ENCODE assay signal across 29 mouse cellular contexts in genomic region chr4:69870638-69871037, GRCm38 (mm10).
DNase-seq lines count a peak whose midpoint lies in the region; ATAC-seq and TF ChIP-seq lines count a peak whose summit lies in the region.
"Had no signal": no experiment of that assay in that cellular context is flagged by ENCODE, and none has a peak within 500 bp of the region (broad histone marks: within the 10 kb centered on the region; RNA-seq: fewer than 3 reads in every experiment).

No protein-coding gene starts in this region.

- 46% methylated on average over 2 of the region's 2 CpGs for WGBS in kidney, embryonic 14.5 days
- WGBS in kidney, adult 2 months: 30% methylated on average over 2 of the region's 2 CpGs
- WGBS in kidney, postnatal 0 days: 31% methylated on average over 2 of the region's 2 CpGs
- whole genome bisulfite sequencing in forebrain, postnatal 0 days: 78% methylated on average over 2 of the region's 2 CpGs

- H3K9me3 ChIP-seq in kidney, embryonic 14.5 days (ENCODE audit: control insufficient read depth, low read length): no peaks in the 10 kb centered on the region
- H3K9me3 ChIP-seq in kidney, postnatal 0 days (replicated peaks; ENCODE audit: low read length): no peaks in the 10 kb centered on the region
- no peaks in the 10 kb centered on the region for H3K9me3 ChIP-seq in forebrain, postnatal 0 days (ENCODE audit: low read length)
- H3K9me3 ChIP-seq: embryonic facial prominence, embryonic 13.5 days; embryonic facial prominence, embryonic 15.5 days; forebrain, embryonic 10.5 days; forebrain, embryonic 12.5 days had no signal

- no peak for DNase-seq in kidney, adult 2 months
- peak; percentile 28 for DNase-seq in kidney, postnatal 0 days (ENCODE audit: low spot score)
- no peak for DNase-seq in kidney, postnatal 10 days
- DNase-seq in brain, adult 2 months (ENCODE audit: low read depth, low spot score): peak; percentile 53
- DNase-seq in forebrain, postnatal 0 days: no peak
- DNase-seq: adrenal gland, adult 8-10 months; adrenal gland, postnatal 14 days; adrenal gland, postnatal 36 days; B cell, adult 2 months; cerebellum, adult 11 months; cerebellum, adult 18-20 months; cerebellum, adult 8-10 months; cerebellum, adult 9-11 months; cerebellum, postnatal 14 days; cerebellum, postnatal 36 days; embryo, embryonic 11 days had no signal

- no peak overlapping the region for H3K4me2 ChIP-seq in kidney, embryonic 14.5 days (replicated peaks; ENCODE audit: low read depth, low read length)
- no peak overlapping the region for H3K4me2 ChIP-seq in kidney, postnatal 0 days (ENCODE audit: low read length)
- H3K4me2 ChIP-seq in forebrain, postnatal 0 days (ENCODE audit: low read depth): no peak overlapping the region
- H3K4me2 ChIP-seq: embryonic facial prominence, embryonic 13.5 days; embryonic facial prominence, embryonic 15.5 days; forebrain, embryonic 12.5 days had no signal

- no peak for TF ChIP-seq POLR2A in kidney, adult 2 months (IDR thresholded peaks at IDR 0.05; ENCODE audit: low read depth, low read length)

- peak; percentile 55; the same call in 1 of the 2 replicates for ATAC-seq in kidney, embryonic 14.5 days (ENCODE audit: low FRiP score, low TSS enrichment)
- ATAC-seq in kidney, postnatal 0 days (replicated peaks; ENCODE audit: low FRiP score, low read depth): peak; percentile 43; the same call in 1 of the 2 replicates
- no peak for ATAC-seq in forebrain, postnatal 0 days
- ATAC-seq: activated CD4-positive, CD25-positive, alpha-beta regulatory T cell, adult 4 months; CD4-positive, CD25-positive, alpha-beta regulatory T cell, adult 4 months; forebrain, embryonic 14.5 days; forebrain, embryonic 16.5 days; Patski had no signal

- H3K36me3 ChIP-seq in kidney, embryonic 14.5 days (ENCODE audit: control insufficient read depth, insufficient read depth, low read length): no peaks in the 10 kb centered on the region
- no peaks in the 10 kb centered on the region for H3K36me3 ChIP-seq in kidney, adult 2 months (ENCODE audit: control insufficient read depth, insufficient read depth, low read length)
- no peaks in the 10 kb centered on the region for H3K36me3 ChIP-seq in kidney, postnatal 0 days (ENCODE audit: insufficient read depth, low read length)
- no peaks in the 10 kb centered on the region for H3K36me3 ChIP-seq in forebrain, postnatal 0 days (ENCODE audit: insufficient read depth)
- H3K36me3 ChIP-seq: embryonic facial prominence, embryonic 13.5 days; embryonic facial prominence, embryonic 15.5 days; forebrain, embryonic 10.5 days; forebrain, embryonic 12.5 days; G1E had no signal

- TF ChIP-seq CTCF in kidney, adult 2 months (conservative IDR thresholded peaks at IDR 0.05; ENCODE audit: insufficient read depth, insufficient read length, low read depth, low read length): no peak
- TF ChIP-seq CTCF in kidney, postnatal 0 days (IDR thresholded peaks at IDR 0.05; ENCODE audit: low read depth): no peak
- TF ChIP-seq CTCF in forebrain, postnatal 0 days (IDR thresholded peaks at IDR 0.05; ENCODE audit: low read depth): no peak

- no peak overlapping the region for H3K27ac ChIP-seq in kidney, embryonic 14.5 days (ENCODE audit: low read depth, low read length)
- no peak overlapping the region for H3K27ac ChIP-seq in kidney, adult 2 months (ENCODE audit: insufficient read depth, low read depth, low read length)
- H3K27ac ChIP-seq in kidney, postnatal 0 days: no peak overlapping the region
- no peak overlapping the region for H3K27ac ChIP-seq in forebrain, postnatal 0 days (ENCODE audit: low read depth, low read length)
- H3K27ac ChIP-seq: embryonic facial prominence, embryonic 13.5 days; embryonic facial prominence, embryonic 15.5 days; forebrain, embryonic 10.5 days; forebrain, embryonic 12.5 days had no signal

- H3K9ac ChIP-seq in kidney, embryonic 14.5 days (ENCODE audit: low read depth, low read length): no peak overlapping the region
- H3K9ac ChIP-seq in kidney, postnatal 0 days (ENCODE audit: low read depth, low read length): no peak overlapping the region
- H3K9ac ChIP-seq in forebrain, postnatal 0 days: no peak overlapping the region
- H3K9ac ChIP-seq: embryonic facial prominence, embryonic 13.5 days; embryonic facial prominence, embryonic 15.5 days; forebrain, embryonic 12.5 days had no signal

- no peak overlapping the region for H3K4me3 ChIP-seq in kidney, embryonic 14.5 days (ENCODE audit: low read length)
- no peak overlapping the region for H3K4me3 ChIP-seq in kidney, adult 2 months (ENCODE audit: insufficient read depth, low read depth, low read length)
- H3K4me3 ChIP-seq in kidney, postnatal 0 days (replicated peaks; ENCODE audit: low read depth, low read length): no peak overlapping the region
- H3K4me3 ChIP-seq in forebrain, postnatal 0 days (ENCODE audit: low read depth, low read length): no peak overlapping the region
- H3K4me3 ChIP-seq: embryonic facial prominence, embryonic 13.5 days; embryonic facial prominence, embryonic 15.5 days; erythroblast, embryonic 14.5 days; forebrain, embryonic 10.5 days; forebrain, embryonic 12.5 days had no signal

- H3K27me3 ChIP-seq in kidney, embryonic 14.5 days (ENCODE audit: control insufficient read depth, insufficient read depth, low read length): no peaks in the 10 kb centered on the region
- no peaks in the 10 kb centered on the region for H3K27me3 ChIP-seq in kidney, adult 2 months (replicated peaks; ENCODE audit: control insufficient read depth, insufficient read depth, low read length)
- no peaks in the 10 kb centered on the region for H3K27me3 ChIP-seq in kidney, postnatal 0 days (ENCODE audit: insufficient read depth, low read length)
- no peaks in the 10 kb centered on the region for H3K27me3 ChIP-seq in forebrain, postnatal 0 days (ENCODE audit: insufficient read depth, low read length)
- H3K27me3 ChIP-seq: CH12.LX; embryonic facial prominence, embryonic 13.5 days; embryonic facial prominence, embryonic 15.5 days; forebrain, embryonic 12.5 days had no signal

- no peaks in the 10 kb centered on the region for H3K4me1 ChIP-seq in kidney, embryonic 14.5 days (ENCODE audit: control insufficient read depth, insufficient read depth, low read length)
- no peaks in the 10 kb centered on the region for H3K4me1 ChIP-seq in kidney, adult 2 months (ENCODE audit: control insufficient read depth, insufficient read depth, low read length)
- H3K4me1 ChIP-seq in kidney, postnatal 0 days (replicated peaks; ENCODE audit: insufficient read depth, low read length): no peaks in the 10 kb centered on the region
- no peaks in the 10 kb centered on the region for H3K4me1 ChIP-seq in forebrain, postnatal 0 days (ENCODE audit: insufficient read depth)
- H3K4me1 ChIP-seq: embryonic facial prominence, embryonic 13.5 days; embryonic facial prominence, embryonic 15.5 days; forebrain, embryonic 10.5 days; forebrain, embryonic 12.5 days had no signal

Comparison
In these comparisons a context has a peak if more than half of its experiments do, and no peak if none do; other contexts are left out.
1. DNase-seq: peak in kidney, postnatal 0 days (single experiment) and brain, adult 2 months (single experiment); none in kidney, adult 2 months (single experiment), kidney, postnatal 10 days (single experiment) and forebrain, postnatal 0 days (single experiment).